Mouse (Mus musculus) lung, embryonic 16.5 days (tissue): ENCODE measurements at regions not wholly inside any gene's neighbourhood (a gene's known extent, or its start where the extent isn't known, plus 50 kb on each side); places are given as distances from the start of the nearest gene placed in this dataset.

ENCODE experiments used
- ATAC-seq: fragments of 200-750 bp; cut with Nextera tagmentation; 2 replicates; pipeline ENCODE4 v1.8.0; 2017; ENCODE audit warnings: low read depth, mild to moderate bottlenecking, moderate library complexity
- H3K27ac ChIP-seq: fragments of 300-500 bp; sonication (generic); 2 replicates; pipeline ENCODE4 v1.5.1; 2014; ENCODE audit warnings: mild to moderate bottlenecking, control low read depth, low read length
- H3K27me3 ChIP-seq: fragments of 300-500 bp; sonication (generic); 2 replicates; pipeline ENCODE4 v1.6.1; 2014; ENCODE audit warnings: low read depth, low read length, mixed read lengths; ENCODE audit not compliant: control insufficient read depth, insufficient read depth
- H3K36me3 ChIP-seq: fragments of 300-500 bp; sonication (generic); 2 replicates; pipeline ENCODE4 v1.6.1; 2014; ENCODE audit warnings: low read length; ENCODE audit not compliant: control insufficient read depth, insufficient read depth
- H3K4me1 ChIP-seq: fragments of 300-500 bp; sonication (generic); replicated peaks from 2 replicates; pipeline ENCODE4 v1.6.1; 2014; ENCODE audit warnings: low read length, mixed read lengths; ENCODE audit not compliant: control insufficient read depth, insufficient read depth
- H3K4me2 ChIP-seq: fragments of 300-500 bp; sonication (generic); 2 replicates; pipeline ENCODE4 v1.6.1; 2014; ENCODE audit warnings: low read depth, low read length, control low read depth
- H3K4me3 ChIP-seq: fragments of 300-500 bp; sonication (generic); 2 replicates; pipeline ENCODE4 v1.5.1; 2014; ENCODE audit warnings: mild to moderate bottlenecking, low read length, control low read depth
- H3K9ac ChIP-seq: fragments of 300-500 bp; sonication (generic); 2 replicates; pipeline ENCODE4 v1.6.1; 2014; ENCODE audit warnings: low read length, control low read depth
- H3K9me3 ChIP-seq: fragments of 300-500 bp; sonication (generic); 2 replicates; pipeline ENCODE4 v1.6.1; 2016; ENCODE audit warnings: low read length; ENCODE audit not compliant: control insufficient read depth
- WGBS: fragments of 180-500 bp; shearing (Covaris S2); extraction: QIAGEN DNeasy Blood & Tissue Kit; methylation state at CpG from one replicate; pipeline ENCODE4 v1.1.7; 2014; 5-methylcytosine and 5-hydroxymethylcytosine counted together

GRCm38 (mm10) chr3:124849915-124850314 is 269.0 kb upstream of the 1700003H04Rik start:
- no peak for ATAC-seq
- Histone ChIP-seq H3K4me1 (no peaks in the 10 kb centered on the region), H3K36me3 (no peaks in the 10 kb centered on the region), H3K27me3 (no peaks in the 10 kb centered on the region), H3K9ac (no peak overlapping the region), H3K9me3 (no peaks in the 10 kb centered on the region), H3K4me2 (no peak overlapping the region), H3K4me3 (no peak overlapping the region), H3K27ac (no peak overlapping the region)
- 59% methylated on average over 2 of the region's 2 CpGs for WGBS

- Histone ChIP-seq H3K9me3 (no peaks in the 10 kb centered on the region), H3K4me2 (no peak overlapping the region), H3K9ac (no peak overlapping the region), H3K4me3 (no peak overlapping the region), H3K36me3 (no peaks in the 10 kb centered on the region), H3K27me3 (no peaks in the 10 kb centered on the region), H3K27ac (no peak overlapping the region), H3K4me1 (no peaks in the 10 kb centered on the region)
- no peak for ATAC-seq
- 77% methylated on average over 1 of the region's 1 CpGs for WGBS
These were observed 239.7 kb upstream of the 1700003H04Rik start for GRCm38 (mm10) chr3:124820586-124820985.

GRCm38 (mm10) chr3:124806891-124807290 is 226.0 kb upstream of the 1700003H04Rik start:
- H3K27ac ChIP-seq: no peak overlapping the region
- 85% methylated on average over 1 of the region's 1 CpGs for WGBS
- no peak overlapping the region for H3K4me2 ChIP-seq
- H3K9me3 ChIP-seq: no peaks in the 10 kb centered on the region
- no peaks in the 10 kb centered on the region for H3K27me3 ChIP-seq
- ATAC-seq: no peak
- H3K4me1 ChIP-seq: no peaks in the 10 kb centered on the region
- H3K36me3 ChIP-seq: no peaks in the 10 kb centered on the region
- no peak overlapping the region for H3K9ac ChIP-seq
- H3K4me3 ChIP-seq: no peak overlapping the region

DNA sequence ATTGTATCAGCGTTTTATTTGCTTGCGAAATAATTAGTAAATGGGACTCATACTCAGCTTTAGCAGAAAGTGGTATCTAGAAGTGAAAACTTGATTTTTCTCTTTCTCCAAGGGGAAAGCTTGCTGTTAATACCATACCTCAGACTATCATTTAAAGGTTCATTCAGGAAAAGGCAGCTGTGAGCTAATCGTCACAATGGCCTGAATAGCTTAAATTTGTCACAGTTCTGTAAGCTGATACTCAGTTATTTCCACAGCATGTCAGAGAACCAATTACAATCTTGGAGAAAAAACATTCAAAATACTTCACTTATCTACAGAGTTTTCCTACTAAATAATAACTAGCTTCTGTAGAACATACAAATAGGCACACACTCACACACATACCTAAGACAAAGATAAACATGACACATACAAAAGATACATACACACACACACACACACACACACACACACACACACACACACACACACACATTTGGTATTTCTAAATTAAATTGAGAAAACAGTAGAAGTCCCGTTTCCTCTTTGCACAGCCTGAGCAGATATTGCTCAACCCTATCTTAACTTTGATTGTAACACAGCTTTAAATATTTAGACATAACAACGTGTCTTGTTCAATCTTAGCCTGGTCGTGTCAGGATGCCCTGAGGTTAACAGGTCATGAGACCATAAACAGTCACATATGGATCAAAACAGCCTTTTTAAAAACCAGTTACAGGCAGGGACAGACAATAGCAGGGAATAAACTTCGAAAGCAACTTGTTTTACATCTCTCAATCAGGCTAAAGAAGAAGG is 208.5 kb upstream of the 1700003H04Rik start:
- H3K4me1 ChIP-seq: no peaks in the 10 kb centered on the region
- H3K9me3 ChIP-seq: no peaks in the 10 kb centered on the region
- no peak overlapping the region for H3K4me3 ChIP-seq
- WGBS: 44% methylated on average over 7 of the region's 7 CpGs
- no peaks in the 10 kb centered on the region for H3K27me3 ChIP-seq
- no peak overlapping the region for H3K27ac ChIP-seq
- H3K9ac ChIP-seq: no peak overlapping the region
- H3K4me2 ChIP-seq: no peak overlapping the region
- ATAC-seq: 0 out of 2 replicates have a peak, but pooled peaks have one; percentile 17
- H3K36me3 ChIP-seq: no peaks in the 10 kb centered on the region

DNA sequence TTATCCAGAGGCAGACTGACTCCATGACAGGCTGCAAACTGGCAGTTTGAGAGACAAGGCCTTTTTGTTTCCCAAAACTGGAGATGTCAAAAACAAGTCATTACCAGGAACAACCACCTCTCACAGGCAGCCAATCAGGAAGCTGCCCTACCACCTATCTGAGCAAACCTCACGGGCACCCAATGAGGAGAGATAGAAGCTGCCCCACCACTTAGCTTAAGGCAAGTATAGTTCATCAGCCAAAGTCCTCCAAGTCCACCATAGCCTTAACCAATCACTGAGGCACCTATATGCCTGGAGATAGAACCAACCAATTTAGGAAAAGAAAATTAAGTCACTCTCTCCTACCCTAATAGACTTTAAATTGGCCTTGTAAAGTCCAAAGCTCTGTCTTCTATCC is 207.3 kb upstream of the 1700003H04Rik start:
- Histone ChIP-seq H3K9me3 (no peaks in the 10 kb centered on the region), H3K4me1 (no peaks in the 10 kb centered on the region), H3K36me3 (no peaks in the 10 kb centered on the region), H3K27me3 (no peaks in the 10 kb centered on the region), H3K4me3 (no peak overlapping the region), H3K27ac (no peak overlapping the region), H3K9ac (no peak overlapping the region), H3K4me2 (no peak overlapping the region)
- 70% methylated on average over 1 of the region's 1 CpGs for WGBS
- no peak for ATAC-seq

DNA sequence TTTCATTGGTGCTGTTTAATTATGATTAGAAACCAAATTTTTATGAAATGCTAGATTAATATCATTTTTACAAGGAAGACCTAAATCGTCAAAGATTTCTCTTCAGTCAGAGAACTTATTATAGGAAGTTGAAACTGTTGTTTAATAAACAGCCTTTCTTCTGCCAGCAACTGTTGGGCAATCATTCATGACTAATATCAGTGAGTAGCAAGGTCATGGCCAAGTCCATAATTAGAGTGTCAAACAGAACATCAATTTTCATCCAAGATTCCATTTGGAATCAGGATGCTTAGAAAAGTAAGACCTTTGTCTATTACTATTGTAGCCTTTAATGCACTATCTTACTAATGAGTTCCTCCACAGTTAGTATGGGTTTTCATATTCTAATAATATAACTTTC is 189.4 kb upstream of the 1700003H04Rik start:
- Histone ChIP-seq H3K4me1 (no peaks in the 10 kb centered on the region), H3K4me2 (no peak overlapping the region), H3K27ac (no peak overlapping the region), H3K27me3 (no peaks in the 10 kb centered on the region), H3K4me3 (no peak overlapping the region), H3K36me3 (no peaks in the 10 kb centered on the region), H3K9ac (no peak overlapping the region), H3K9me3 (no peaks in the 10 kb centered on the region)
- ATAC-seq: no peak
- WGBS: 32% methylated on average over 1 of the region's 1 CpGs

- no peak overlapping the region for H3K4me2 ChIP-seq
- no peaks in the 10 kb centered on the region for H3K36me3 ChIP-seq
- WGBS: 49% methylated on average over 5 of the region's 5 CpGs
- no peak for ATAC-seq
- H3K4me3 ChIP-seq: no peak overlapping the region
- H3K27ac ChIP-seq: no peak overlapping the region
- no peak overlapping the region for H3K9ac ChIP-seq
- H3K4me1 ChIP-seq: no peaks in the 10 kb centered on the region
- H3K27me3 ChIP-seq: no peaks in the 10 kb centered on the region
- no peaks in the 10 kb centered on the region for H3K9me3 ChIP-seq
These were observed 188.4 kb upstream of the 1700003H04Rik start for GRCm38 (mm10) chr3:124769252-124769651.

DNA sequence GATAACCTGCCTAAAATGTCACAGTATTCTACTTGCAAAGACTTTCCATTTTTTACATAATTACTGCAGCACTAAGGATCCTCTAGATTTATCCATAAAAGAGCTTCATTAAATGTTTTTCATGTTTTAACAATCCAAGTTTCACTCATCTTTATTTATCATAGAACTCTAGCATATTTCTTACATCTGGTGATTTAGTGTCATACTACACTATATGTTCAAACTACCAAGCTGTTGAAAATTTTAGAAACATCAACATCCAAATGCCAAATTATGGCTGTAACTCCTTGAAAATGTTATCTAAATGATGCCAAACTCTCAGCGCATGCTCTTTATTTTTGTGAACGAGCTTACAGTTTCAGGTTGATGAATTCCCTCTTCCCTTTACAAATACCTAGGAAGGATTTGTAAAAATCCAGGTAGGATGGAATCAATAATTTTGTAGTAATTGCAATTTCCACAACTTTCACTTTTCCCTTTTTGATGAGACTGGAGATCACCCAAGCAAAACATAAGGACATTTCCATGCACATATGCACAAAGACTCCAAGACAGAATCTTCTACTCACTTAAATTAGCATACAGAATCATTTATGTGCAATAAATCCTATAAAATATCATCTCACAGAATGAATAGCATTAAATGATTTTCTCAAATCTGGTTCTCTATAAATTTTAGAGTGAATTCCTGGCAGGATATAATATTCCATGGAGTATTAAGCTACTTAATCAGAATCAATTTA is 175.0 kb upstream of the 1700003H04Rik start:
- ATAC-seq: no peak
- H3K4me3 ChIP-seq: no peak overlapping the region
- 82% methylated on average over 2 of the region's 2 CpGs for WGBS
- H3K4me1 ChIP-seq: no peaks in the 10 kb centered on the region
- no peak overlapping the region for H3K4me2 ChIP-seq
- no peaks in the 10 kb centered on the region for H3K27me3 ChIP-seq
- no peaks in the 10 kb centered on the region for H3K36me3 ChIP-seq
- no peak overlapping the region for H3K9ac ChIP-seq
- H3K27ac ChIP-seq: no peak overlapping the region
- no peaks in the 10 kb centered on the region for H3K9me3 ChIP-seq

GRCm38 (mm10) chr3:124752571-124753118 is 171.7 kb upstream of the 1700003H04Rik start:
- Histone ChIP-seq H3K27me3 (no peaks in the 10 kb centered on the region), H3K4me3 (no peak overlapping the region), H3K4me2 (no peak overlapping the region), H3K27ac (no peak overlapping the region), H3K9ac (no peak overlapping the region), H3K9me3 (no peaks in the 10 kb centered on the region), H3K36me3 (no peaks in the 10 kb centered on the region), H3K4me1 (no peaks in the 10 kb centered on the region)
- no peak for ATAC-seq
